Mouse (Mus musculus) liver, postnatal 0 days (tissue): Measurements from ENCODE around the gene Cdk17. TPM values are rescaled to one million over a fixed set of nuclear protein-coding genes. Genes with fewer than 3 reads are reported as not detected.
A peak's percentile ranks its signal among the peaks of the same experiment; 100 is the strongest.

Source experiments
- ATAC-seq: fragments of 200-750 bp; cut with Nextera tagmentation; 2 replicates; pipeline ENCODE4 v1.8.0; 2017; ENCODE audit warnings: mild to moderate bottlenecking, moderate library complexity
- DNase-seq: peaks from one replicate; pipeline ENCODE4 v3.0.0-alpha.2; 2016
- H3K27ac ChIP-seq: fragments of 300-500 bp; sonication (generic); 2 replicates; pipeline ENCODE4 v1.5.1; 2014; ENCODE audit warnings: antibody characterized with exemption, moderate library complexity, mild to moderate bottlenecking, low read depth
- H3K27me3 ChIP-seq: fragments of 300-500 bp; sonication (generic); 2 replicates; pipeline ENCODE4 v1.6.1; 2014; ENCODE audit warnings: low read length, control low read depth, mixed read lengths; ENCODE audit not compliant: insufficient read depth
- H3K36me3 ChIP-seq: fragments of 300-500 bp; sonication (generic); replicated peaks from 2 replicates; pipeline ENCODE4 v1.6.1; 2014; ENCODE audit warnings: mild to moderate bottlenecking, control low read depth, low read length, moderate library complexity, mixed read lengths; ENCODE audit not compliant: insufficient read depth
- H3K4me1 ChIP-seq: fragments of 300-500 bp; sonication (generic); 2 replicates; pipeline ENCODE4 v1.6.1; 2014; ENCODE audit warnings: antibody characterized with exemption, mild to moderate bottlenecking, control low read depth; ENCODE audit not compliant: insufficient read depth
- H3K4me2 ChIP-seq: fragments of 300-500 bp; sonication (generic); 2 replicates; pipeline ENCODE4 v1.6.1; 2014; ENCODE audit warnings: low read depth, mild to moderate bottlenecking, low read length, moderate library complexity, mixed read lengths
- H3K4me3 ChIP-seq: fragments of 300-500 bp; sonication (generic); 2 replicates; pipeline ENCODE4 v1.5.1; 2014; ENCODE audit warnings: low read depth, low read length
- H3K9ac ChIP-seq: fragments of 300-500 bp; sonication (generic); replicated peaks from 2 replicates; pipeline ENCODE4 v1.6.1; 2014; ENCODE audit warnings: mild to moderate bottlenecking, moderate library complexity
- H3K9me3 ChIP-seq: fragments of 300-500 bp; sonication (generic); 2 replicates; pipeline ENCODE4 v1.6.1; 2016; ENCODE audit warnings: mild to moderate bottlenecking, control low read depth, low read length, mixed read lengths
- CTCF ChIP-seq: sonication (generic); IDR thresholded peaks from 2 replicates; pipeline ENCODE4 v1.5.1; 2016; ENCODE audit warnings: antibody characterized with exemption, low read depth
- EP300 ChIP-seq: IDR thresholded peaks from 2 replicates; pipeline ENCODE4 v1.6.1; 2016; ENCODE audit warnings: antibody characterized with exemption, low read depth, mild to moderate bottlenecking
- WGBS: fragments of 180-500 bp; shearing (Covaris S2); extraction: QIAGEN DNeasy Blood & Tissue Kit; methylation state at CpG from one replicate; pipeline ENCODE4 v1.1.7; 2014; ENCODE audit not compliant: insufficient replicate concordance; 5-methylcytosine and 5-hydroxymethylcytosine counted together
- polyA plus RNA-seq: library from polyadenylated mRNA; unstranded; fragments of >200 nt; fragmentation: Nextera tagmentation; extraction: Ambion mirVana; gene quantifications from 2 replicates; pipeline ENCODE4 v1.2.1, GENCODE M21; 2015

Gene Cdk17
- polyA plus RNA-seq, 1 experiment from 2014 or later: 7.4 TPM

GRCm38 (mm10) chr10:93271831-93272230 lies 111.2 kb downstream of the Cdk17 start:
- DNase-seq: no peak
- no peaks in the 10 kb centered on the region for H3K36me3 ChIP-seq
- no peaks in the 10 kb centered on the region for H3K9me3 ChIP-seq
- ATAC-seq: no peak
- no peaks in the 10 kb centered on the region for H3K27me3 ChIP-seq
- H3K27ac ChIP-seq: no peak overlapping the region
- no peak overlapping the region for H3K4me2 ChIP-seq
- no peak overlapping the region for H3K4me3 ChIP-seq
- no peak for TF ChIP-seq EP300
- no peak for TF ChIP-seq CTCF
- no peak overlapping the region for H3K9ac ChIP-seq
- 78% methylated on average over 7 of the region's 7 CpGs for WGBS
- 0 out of 2 replicates have a peak, but pooled peaks cover 5% of the 10 kb centered on the region for H3K4me1 ChIP-seq

- ATAC-seq: peak; percentile 36
- 72% methylated on average over 14 of the region's 14 CpGs for WGBS
Observed at GRCm38 (mm10) chr10:93272986-93273982, 112.6 kb downstream of the Cdk17 start.

GRCm38 (mm10) chr10:93274277-93274696 lies 113.6 kb downstream of the Cdk17 start:
- no peaks in the 10 kb centered on the region for H3K36me3 ChIP-seq
- ATAC-seq (no peak), DNase-seq (no peak)
- no peak overlapping the region for H3K4me3 ChIP-seq
- 0 out of 2 replicates have a peak, but pooled peaks cover 5% of the 10 kb centered on the region for H3K4me1 ChIP-seq
- H3K4me2 ChIP-seq: no peak overlapping the region
- no peaks in the 10 kb centered on the region for H3K27me3 ChIP-seq
- TF ChIP-seq CTCF (no peak), EP300 (no peak)
- no peaks in the 10 kb centered on the region for H3K9me3 ChIP-seq
- H3K27ac ChIP-seq: no peak overlapping the region
- 52% methylated on average over 2 of the region's 2 CpGs for WGBS
- H3K9ac ChIP-seq: no peak overlapping the region

More at GRCm38 (mm10) chr10:93272986-93273982, 112.6 kb downstream of the Cdk17 start:
- no peak overlapping the region for H3K4me3 ChIP-seq
- no peak for DNase-seq
- no peak overlapping the region for H3K27ac ChIP-seq
- no peak overlapping the region for H3K4me2 ChIP-seq
- H3K36me3 ChIP-seq: no peaks in the 10 kb centered on the region
- 0 out of 2 replicates have a peak, but pooled peaks cover 5% of the 10 kb centered on the region for H3K4me1 ChIP-seq
- no peaks in the 10 kb centered on the region for H3K9me3 ChIP-seq
- no peak for TF ChIP-seq EP300
- TF ChIP-seq CTCF: peak; percentile 44; the same call in 1 of the 2 replicates
- no peak overlapping the region for H3K9ac ChIP-seq
- no peaks in the 10 kb centered on the region for H3K27me3 ChIP-seq

- Histone ChIP-seq H3K36me3 (no peaks in the 10 kb centered on the region), H3K4me3 (no peak overlapping the region), H3K27me3 (no peaks in the 10 kb centered on the region), H3K4me1 (0 out of 2 replicates have a peak, but pooled peaks cover 5% of the 10 kb centered on the region), H3K9me3 (no peaks in the 10 kb centered on the region), H3K9ac (no peak overlapping the region), H3K27ac (no peak overlapping the region), H3K4me2 (0 out of 2 replicates have a peak overlapping the region, but pooled peaks have one; percentile 41)
- WGBS: 67% methylated on average over 25 of the region's 25 CpGs
- TF ChIP-seq EP300: no peak
- TF ChIP-seq CTCF: no peak
- no peak for ATAC-seq
- no peak for DNase-seq
Observed at GRCm38 (mm10) chr10:93275212-93276136, 114.8 kb downstream of the Cdk17 start.

- no peak overlapping the region for H3K9ac ChIP-seq
- no peak for TF ChIP-seq EP300
- no peak for TF ChIP-seq CTCF
- 0 out of 2 replicates have a peak, but pooled peaks cover 5% of the 10 kb centered on the region for H3K4me1 ChIP-seq
- WGBS: 40% methylated on average over 16 of the region's 16 CpGs
- peak overlapping the region; percentile 41 for H3K4me2 ChIP-seq
- no peaks in the 10 kb centered on the region for H3K9me3 ChIP-seq
- H3K36me3 ChIP-seq: no peaks in the 10 kb centered on the region
- peak; percentile 54 for DNase-seq
- H3K27ac ChIP-seq: no peak overlapping the region
- no peaks in the 10 kb centered on the region for H3K27me3 ChIP-seq
- H3K4me3 ChIP-seq: no peak overlapping the region
- ATAC-seq: peak; percentile 40
Observed at GRCm38 (mm10) chr10:93276349-93276763, 115.7 kb downstream of the Cdk17 start.

GRCm38 (mm10) chr10:93276857-93277256 lies 116.2 kb downstream of the Cdk17 start:
- H3K4me3 ChIP-seq: no peak overlapping the region
- 62% methylated on average over 9 of the region's 9 CpGs for WGBS

More at GRCm38 (mm10) chr10:93276857-93277256, 116.2 kb downstream of the Cdk17 start:
- peak overlapping the region; percentile 41 for H3K4me2 ChIP-seq
- H3K36me3 ChIP-seq: no peaks in the 10 kb centered on the region
- ATAC-seq (no peak), DNase-seq (no peak)
- no peak for TF ChIP-seq EP300
- no peak for TF ChIP-seq CTCF
- 0 out of 2 replicates have a peak, but pooled peaks cover 5% of the 10 kb centered on the region for H3K4me1 ChIP-seq
- no peak overlapping the region for H3K9ac ChIP-seq
- H3K9me3 ChIP-seq: no peaks in the 10 kb centered on the region
- no peak overlapping the region for H3K27ac ChIP-seq
- no peaks in the 10 kb centered on the region for H3K27me3 ChIP-seq
